Mouse (Mus musculus): ENCODE results near the gene Hdac9. TPM values are rescaled to one million over a fixed set of nuclear protein-coding genes. Genes with fewer than 3 reads are reported as not detected.

Hdac9 gene
- total RNA-seq, 2 experiments from 2014 or later: 15.8 to 16.0 TPM

DNA sequence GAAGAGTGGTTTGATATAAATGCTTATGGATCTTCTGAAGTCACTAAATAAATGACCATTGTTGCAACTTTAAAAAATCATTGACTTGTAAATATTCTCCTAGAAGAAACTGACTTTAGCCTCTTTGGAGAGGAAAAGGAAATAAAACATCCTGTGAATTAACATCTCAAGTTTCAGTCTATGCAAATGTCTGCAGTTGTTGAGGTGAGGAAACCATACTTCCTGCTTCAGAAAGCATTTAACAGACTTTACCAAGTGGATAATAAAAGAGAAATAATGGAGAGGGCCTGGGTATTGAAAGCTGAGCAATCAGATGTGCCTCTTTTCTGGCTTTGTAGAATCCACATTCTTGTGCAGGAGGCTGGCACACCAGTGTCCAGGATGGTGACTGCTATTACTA is 110.4 kb downstream of the Hdac9 start:
- DNase-seq: no peak

DNA sequence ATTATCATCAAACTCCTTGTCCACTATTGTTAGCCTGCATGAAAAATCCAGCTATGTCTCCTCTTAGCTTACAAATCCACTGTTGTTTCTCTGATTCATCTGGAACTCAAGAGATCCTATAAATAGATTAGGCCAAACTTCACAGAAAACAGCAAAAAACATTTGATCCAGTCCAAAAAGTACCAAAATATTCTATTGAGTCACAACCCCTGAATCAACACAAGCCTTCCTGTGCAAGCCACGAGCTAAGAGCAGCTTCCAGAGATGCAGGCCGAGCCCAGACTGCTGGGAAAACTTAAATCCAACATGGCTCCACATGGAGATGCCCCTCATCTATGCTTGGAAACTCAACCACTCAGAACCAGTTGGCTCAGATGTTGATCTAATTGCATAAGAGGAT is 113.2 kb downstream of the Hdac9 start:
- no peak for DNase-seq

DNA sequence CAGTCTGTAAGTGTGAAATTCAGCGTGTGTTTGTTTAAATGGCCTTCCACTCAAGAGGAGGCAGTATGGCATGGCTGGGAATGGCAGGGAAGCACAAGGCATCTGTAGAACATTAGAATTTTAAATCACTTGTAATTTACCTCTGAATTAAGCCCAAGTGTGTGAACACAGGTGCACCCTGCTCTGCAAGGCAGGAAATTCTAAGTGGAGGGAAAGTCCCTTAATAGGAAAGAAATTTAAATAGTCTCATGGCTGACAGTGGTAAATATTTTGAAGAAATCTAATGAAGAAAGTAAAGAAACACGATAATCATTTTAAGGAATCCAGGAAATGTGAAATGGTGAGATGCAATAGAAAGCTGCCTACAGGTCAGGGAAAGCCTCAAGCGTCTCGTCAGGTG is 114.6 kb downstream of the Hdac9 start:
- no peak for DNase-seq

DNA sequence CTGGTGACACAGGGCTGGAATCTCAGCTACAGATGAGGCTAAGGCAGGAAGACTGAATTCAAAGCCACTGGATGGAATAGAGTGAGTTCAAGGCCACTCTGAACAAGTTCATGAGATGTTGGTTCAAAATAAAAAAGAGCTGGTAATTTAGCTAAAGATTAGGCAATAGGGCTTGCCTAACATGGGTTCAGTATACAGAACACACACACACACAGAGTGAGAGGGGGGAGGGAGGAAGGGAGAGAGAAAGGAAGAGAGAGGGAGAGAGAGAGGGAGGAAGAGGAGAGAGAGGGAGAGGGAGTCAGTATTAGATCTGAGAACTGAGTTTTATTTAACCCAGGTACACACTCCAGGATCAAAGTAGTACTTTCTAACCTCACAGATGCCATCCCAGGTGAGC is 115.1 kb downstream of the Hdac9 start:
- no peak for DNase-seq

DNA sequence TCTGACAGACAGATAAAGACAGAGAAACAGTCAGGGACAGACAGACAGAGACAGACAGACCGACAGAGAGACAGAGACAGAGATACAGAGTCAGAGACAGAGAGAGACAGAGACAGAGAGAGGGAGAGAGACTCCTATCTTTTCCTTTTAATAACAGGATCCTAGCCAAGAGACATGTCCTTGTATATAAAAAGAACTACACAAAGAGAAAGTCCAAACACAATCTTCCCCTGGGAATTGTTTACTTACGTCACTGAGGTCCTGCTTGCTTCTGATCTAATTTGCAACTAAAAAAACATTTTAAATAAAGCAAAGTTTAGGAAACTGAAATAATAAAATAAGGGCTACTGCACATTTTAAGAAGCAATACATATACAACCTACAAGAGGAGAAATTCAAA is 119.5 kb downstream of the Hdac9 start:
- DNase-seq: peak; percentile 26 to 29

DNA sequence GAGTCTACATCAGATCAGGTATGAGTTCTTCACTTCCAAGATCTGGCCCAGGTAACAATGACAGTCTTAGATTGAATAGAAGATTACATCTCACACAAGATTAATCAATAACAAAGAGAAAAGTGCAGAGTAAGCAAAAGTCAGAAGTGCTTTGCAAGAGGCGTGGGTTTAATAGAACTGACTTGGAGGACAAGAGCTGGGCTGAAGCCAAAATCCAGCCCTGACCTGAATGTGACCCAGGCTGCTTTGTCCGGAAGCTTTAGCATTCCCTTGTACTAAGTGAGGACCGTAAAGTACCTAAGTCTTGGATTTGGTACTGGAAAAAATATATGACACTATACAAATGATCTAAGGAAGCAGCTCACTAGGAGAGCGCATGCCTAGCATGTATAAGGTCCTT is 121.4 kb downstream of the Hdac9 start:
- DNase-seq: peak in 1 of 2 experiments; percentile 14

- DNase-seq: no peak
Measured at GRCm38 (mm10) chr12:34792113-34792452, 124.8 kb downstream of the Hdac9 start.

GRCm38 (mm10) chr12:34791213-34792112 is 125.4 kb downstream of the Hdac9 start:
- DNase-seq: no peak

GRCm38 (mm10) chr12:34789031-34789982 is 127.6 kb downstream of the Hdac9 start:
- DNase-seq: no peak

DNA sequence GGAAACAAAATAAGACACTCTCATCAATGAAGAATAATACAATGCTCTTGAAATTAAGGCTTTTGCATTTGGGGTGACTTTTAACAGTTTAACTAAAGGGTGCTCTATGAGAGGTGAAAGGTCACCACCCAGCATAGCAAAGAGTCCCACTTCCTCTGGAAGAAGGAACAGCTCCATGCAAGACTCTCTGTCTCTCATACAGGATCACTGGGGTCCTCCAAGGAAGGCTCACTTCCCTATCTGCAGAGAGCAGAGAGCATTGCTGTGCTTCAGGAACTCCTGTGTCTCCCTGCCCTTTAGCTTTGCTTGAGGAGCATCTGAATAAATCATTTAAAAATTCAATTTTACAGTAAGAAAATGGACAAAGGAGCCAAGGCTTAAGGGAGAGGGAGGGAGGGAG is 129.5 kb downstream of the Hdac9 start:
- DNase-seq: no peak

GRCm38 (mm10) chr12:34783574-34783973 is 133.3 kb downstream of the Hdac9 start:
- DNase-seq: peak; percentile 11 to 20

DNA sequence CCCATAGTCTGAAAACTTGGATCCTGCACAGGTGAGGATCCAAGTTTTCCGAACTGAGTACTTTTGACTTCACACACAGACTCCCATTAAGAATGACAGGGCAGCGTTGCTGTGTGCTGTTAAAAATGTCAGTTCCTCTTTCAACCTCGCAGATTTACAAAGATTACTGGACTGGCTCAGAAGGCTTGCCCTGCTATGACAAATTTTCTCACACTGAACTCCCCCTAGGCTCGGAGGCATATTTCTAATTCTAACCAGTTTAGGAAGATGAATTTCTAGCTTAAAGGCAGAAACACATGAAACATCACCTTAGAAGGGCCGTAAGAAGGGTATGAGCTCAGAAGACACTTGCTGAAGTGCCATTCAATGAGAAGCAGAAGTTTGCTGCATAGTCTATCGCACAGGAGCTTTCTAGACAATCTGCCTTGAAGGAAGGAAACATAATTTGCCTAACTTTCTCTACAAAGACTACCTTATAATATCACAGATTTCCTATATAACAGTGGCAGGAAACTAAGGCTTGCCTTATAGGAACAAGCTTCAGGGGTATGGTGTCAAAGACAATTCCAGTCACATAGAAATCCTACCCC is 137.4 kb downstream of the Hdac9 start:
- DNase-seq: no peak

- no peak for DNase-seq
Measured at GRCm38 (mm10) chr12:34776170-34776569, 140.7 kb downstream of the Hdac9 start.

DNA sequence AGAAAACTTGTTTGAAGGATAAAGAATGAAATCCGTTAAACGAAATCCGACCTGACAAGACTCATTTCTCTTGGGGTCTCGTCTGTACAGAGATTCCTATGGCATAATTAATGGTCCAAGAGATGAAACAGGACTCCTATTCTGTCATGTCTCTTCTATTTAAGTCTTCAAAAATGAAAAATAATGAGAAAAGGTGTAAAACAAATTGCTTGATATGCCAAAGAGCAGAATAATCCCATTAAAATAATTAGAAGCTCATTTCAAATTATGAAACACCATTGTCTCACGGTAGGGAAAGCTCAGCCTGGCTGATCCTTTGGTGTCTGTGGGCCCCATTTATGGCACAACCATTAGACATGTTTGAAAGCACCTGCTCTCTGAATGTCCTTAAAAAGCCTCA is 142.8 kb downstream of the Hdac9 start:
- DNase-seq: no peak

DNA sequence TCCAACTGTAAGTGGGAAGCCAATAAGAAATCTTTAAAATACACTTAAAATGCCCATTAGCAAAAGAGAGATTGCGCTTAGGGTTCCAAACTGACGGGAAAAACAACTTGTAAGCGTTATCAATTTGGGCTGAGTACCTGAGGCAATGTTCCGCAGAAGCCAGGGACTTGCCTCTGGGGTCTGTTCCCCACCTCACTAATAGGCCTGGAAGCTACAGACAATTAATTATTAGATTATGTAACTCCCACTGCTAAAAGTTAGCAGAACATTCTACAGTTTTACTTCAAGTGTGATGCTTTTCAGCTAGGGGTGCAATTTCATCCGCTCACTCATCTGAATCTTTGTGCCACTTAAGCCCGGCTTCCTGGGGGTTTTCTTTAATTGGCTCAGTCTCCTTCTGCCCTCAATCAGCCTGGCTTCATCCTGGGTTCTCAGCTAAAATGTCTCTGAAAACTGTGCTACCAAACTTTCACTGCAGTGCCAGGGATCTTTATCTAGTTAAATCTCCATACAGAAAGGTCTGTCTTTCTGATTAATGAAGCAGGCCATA is 149.6 kb downstream of the Hdac9 start:
- no peak for DNase-seq

DNA sequence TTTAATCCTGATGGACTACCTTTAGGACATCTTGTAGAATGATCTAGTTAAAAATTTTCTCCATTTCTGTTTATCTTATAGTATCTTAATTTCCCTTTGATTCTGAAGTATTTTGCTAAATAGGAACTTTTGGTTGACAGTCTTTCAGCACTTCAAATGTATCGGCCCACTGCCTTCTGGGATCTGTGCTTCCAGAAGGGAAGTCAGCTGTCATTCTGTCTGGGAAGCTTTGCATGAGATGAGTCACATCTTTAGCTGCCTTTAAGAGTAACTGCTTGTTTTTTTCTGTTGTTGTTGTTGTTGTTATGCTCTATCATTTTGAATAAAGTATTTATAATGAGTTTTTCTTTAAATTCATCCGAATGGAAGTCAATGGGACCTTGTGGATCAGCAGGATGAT is 169.6 kb downstream of the Hdac9 start:
- DNase-seq: no peak

DNA sequence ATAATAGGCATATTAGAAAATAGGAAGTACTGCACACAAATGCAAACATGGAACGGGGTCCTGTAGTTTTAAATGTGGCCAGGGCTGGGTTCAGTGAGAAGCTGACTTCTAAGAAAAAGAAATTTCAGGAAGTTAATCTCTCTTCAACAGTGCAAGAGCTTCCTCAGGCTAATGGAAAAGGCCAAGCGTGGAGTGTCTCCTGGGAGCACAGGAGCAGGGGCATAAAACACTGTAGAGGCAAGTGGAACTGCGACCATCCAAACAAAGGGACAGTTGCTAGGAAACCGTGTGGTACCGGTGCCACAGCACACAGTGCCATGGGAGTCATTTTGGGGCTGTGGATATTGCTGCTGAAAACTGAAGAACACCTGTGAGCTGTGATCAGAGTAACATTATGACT is 191.7 kb downstream of the Hdac9 start:
- no peak for DNase-seq

DNA sequence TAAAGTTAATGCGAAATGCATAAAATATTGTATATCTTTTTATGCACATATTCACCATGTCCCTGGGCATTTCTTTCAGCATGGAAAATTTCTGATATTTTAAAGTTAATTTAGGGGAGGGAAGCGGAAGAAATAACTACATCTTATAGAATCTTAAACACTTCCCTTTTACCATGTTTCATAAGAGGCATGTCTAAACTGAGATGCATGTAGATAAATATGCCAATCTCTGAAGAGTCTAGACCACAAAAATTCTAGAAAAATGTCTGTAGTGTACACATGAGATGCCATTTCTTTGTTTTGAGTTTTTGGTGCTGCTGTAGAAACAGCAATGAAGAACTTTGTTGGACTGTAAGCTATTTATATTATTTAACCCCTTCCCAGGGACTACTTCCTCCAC is 192.6 kb downstream of the Hdac9 start:
- no peak for DNase-seq

DNA sequence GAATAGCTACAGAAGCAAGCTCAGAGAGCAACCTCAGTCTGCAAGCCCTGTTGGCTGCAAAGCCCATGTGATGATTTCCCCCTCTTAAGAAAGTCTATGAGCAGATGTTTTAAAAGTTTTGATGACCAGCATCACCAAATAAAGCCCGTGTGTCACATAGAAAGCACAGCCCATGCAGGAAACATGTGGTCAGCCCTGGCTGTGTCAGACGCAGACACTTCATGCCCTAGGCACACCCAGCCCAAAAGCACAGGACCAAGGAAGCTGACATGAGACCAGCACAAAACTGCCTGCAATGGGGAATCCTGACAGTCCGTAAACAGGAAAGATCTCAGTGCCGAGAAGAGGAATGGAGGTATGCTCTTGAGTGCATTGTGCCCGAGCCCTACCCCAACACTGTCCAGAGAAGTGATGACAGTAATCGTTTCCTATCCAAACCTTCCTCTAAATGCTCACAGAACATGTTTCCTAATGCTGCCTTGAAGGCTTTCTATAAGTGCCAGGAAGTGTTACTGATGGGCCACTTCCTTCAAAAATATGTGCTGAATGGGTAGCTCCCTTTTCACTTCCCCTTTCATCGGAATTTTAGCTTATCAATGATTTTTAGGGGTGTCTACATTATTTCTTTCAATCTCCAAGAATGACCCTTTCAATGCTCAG is 193.9 kb downstream of the Hdac9 start:
- DNase-seq: peak; percentile 15 to 26

DNA sequence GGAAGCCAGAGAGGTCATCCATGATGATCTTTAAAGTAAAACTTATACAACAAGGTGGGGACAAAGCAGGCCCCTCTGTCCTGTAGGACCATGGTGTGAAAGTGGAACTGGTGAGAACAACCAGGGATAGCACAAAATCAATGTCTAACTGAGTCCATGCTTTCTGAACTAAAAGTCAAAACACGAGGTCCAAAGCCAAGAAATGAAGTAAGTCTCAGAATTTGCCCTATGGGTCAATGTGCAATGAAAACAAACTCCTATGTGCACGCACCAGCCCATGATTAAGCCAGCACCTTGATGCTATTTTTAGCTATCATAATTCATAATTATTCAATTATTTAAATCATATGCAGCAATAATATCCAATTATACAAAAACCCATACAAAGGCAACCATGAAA is 196.0 kb downstream of the Hdac9 start:
- DNase-seq: no peak

DNA sequence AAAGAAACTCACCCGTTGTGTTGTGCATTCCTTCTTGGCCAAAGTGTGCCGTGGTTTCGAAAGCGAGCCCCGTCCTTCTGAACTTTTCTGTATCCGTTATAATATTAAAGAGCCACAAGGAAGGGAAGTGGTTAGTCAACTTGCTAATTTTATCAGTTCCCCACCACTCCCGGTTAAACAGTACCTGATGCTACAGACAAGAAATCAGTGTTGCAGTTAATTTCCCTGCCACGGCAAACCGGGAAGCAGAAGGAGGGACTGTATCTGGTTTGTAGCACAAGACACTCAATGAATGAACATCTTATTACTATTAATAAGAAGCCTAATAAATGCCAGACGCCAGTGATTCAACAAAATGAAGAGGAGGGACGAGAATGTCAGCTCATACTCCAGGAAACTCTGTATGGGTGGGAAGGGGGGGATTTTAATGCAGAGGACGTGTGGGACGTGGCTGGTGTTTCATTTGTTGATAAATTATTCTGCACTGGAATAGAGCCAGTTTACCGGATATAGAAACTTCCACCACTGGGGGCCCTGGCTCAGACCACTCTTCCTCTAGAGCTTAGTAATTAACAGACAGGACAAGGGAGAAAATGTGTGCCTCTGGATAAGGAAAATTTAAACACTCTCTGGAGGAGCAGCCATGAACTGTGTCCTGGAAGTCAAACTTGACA is 202.5 kb downstream of the Hdac9 start:
- peak; percentile 31 to 44 for DNase-seq
